Comparison of ENCODE assay signal across 15 mouse cellular contexts in the genomic region with DNA sequence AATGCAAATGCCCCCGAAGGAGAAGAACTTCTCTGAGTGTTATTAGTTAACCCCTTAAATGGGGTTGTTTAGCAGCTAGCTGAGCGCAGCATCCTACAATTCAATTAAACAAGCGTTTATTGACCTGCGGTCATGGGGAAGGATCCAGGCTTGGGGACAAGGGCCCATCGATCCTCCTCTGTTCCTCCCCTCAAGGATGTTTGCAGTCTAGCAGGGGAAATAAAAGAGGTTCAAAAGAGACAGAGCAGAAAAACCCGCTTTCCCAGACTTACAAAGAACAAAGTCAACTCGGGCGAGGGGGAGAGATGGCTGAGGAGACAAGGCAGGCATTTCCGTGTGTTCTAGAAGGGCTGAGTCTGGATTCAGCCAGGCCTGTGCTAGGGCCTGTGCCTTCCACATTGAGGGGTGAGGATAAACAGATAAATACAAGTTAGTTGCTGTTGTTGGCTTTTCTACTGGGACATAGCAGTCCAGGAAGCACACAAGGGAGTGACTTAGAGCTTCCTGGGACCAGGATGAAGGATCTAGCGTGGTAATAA. TPM values are rescaled to one million over a fixed set of nuclear protein-coding genes. Genes with fewer than 3 reads are reported as not detected.
DNase-seq lines count a peak whose midpoint lies in the region; ATAC-seq and TF ChIP-seq lines count a peak whose summit lies in the region.
"Had no signal": no experiment of that assay in that cellular context is flagged by ENCODE, and none has a peak within 500 bp of the region (broad histone marks: within the 10 kb centered on the region; RNA-seq: fewer than 3 reads in every experiment).

No protein-coding gene starts in this region.

- DNase-seq in forebrain, embryonic 10.5 days (ENCODE audit: extremely low spot score, low spot score) = no peak
- DNase-seq in forebrain, embryonic 14.5 days (ENCODE audit: low spot score) = no peak
- DNase-seq in limb, embryonic 10.5 days (ENCODE audit: low spot score) = no peak
- DNase-seq in brain, embryonic 14.5 days (ENCODE audit: low read depth) = peak; percentile 16
- no peak for DNase-seq in layer of hippocampus, adult 2 months (ENCODE audit: low spot score in 2 of 2)
- DNase-seq in thymus, postnatal 0 days (ENCODE audit: low spot score) = no peak
- DNase-seq: cerebellum, postnatal 25 days; gastrocnemius, postnatal 14 days; heart, postnatal 14 days; lung, adult 2 months; retina, postnatal 1 day had no signal

- H3K4me2 ChIP-seq in forebrain, embryonic 14.5 days (ENCODE audit: low read length) = no peak overlapping the region
- 0 out of 2 replicates have a peak overlapping the region, but pooled peaks have one; percentile 2 for H3K4me2 ChIP-seq in limb, embryonic 12.5 days
- 0 out of 2 replicates have a peak overlapping the region, but pooled peaks have one; percentile 6 for H3K4me2 ChIP-seq in intestine, postnatal 0 days (replicated peaks; ENCODE audit: low read depth)

- no peaks in the 10 kb centered on the region for H3K27me3 ChIP-seq in forebrain, embryonic 10.5 days (ENCODE audit: poor library complexity, severe bottlenecking)
- H3K27me3 ChIP-seq in forebrain, embryonic 14.5 days (replicated peaks; ENCODE audit: control insufficient read depth, insufficient read depth, low read length) = no peaks in the 10 kb centered on the region
- no peaks in the 10 kb centered on the region for H3K27me3 ChIP-seq in limb, embryonic 12.5 days
- H3K27me3 ChIP-seq in limb, embryonic 10.5 days (ENCODE audit: low read depth, poor library complexity, severe bottlenecking) = no peaks in the 10 kb centered on the region
- no peaks in the 10 kb centered on the region for H3K27me3 ChIP-seq in intestine, postnatal 0 days (replicated peaks; ENCODE audit: control insufficient read depth, insufficient read depth, low read length)

- H3K27ac ChIP-seq in forebrain, embryonic 10.5 days = peak overlapping the region; percentile 61
- H3K27ac ChIP-seq in forebrain, embryonic 14.5 days (ENCODE audit: low read depth, low read length) = no peak overlapping the region
- 0 out of 2 replicates have a peak overlapping the region, but pooled peaks have one; percentile 7 for H3K27ac ChIP-seq in limb, embryonic 12.5 days
- H3K27ac ChIP-seq in limb, embryonic 10.5 days = no peak overlapping the region
- H3K27ac ChIP-seq in intestine, postnatal 0 days (ENCODE audit: low read depth, low read length) = peak overlapping the region; percentile 46; the same call in 1 of the 2 replicates
- no peak overlapping the region for H3K27ac ChIP-seq in layer of hippocampus, adult 2 months
- H3K27ac ChIP-seq: heart, embryonic 10.5 days had no signal

- no peak for ATAC-seq in forebrain, embryonic 14.5 days
- no peak for ATAC-seq in limb, embryonic 12.5 days (ENCODE audit: insufficient number of reproducible peaks, insufficient read depth, low FRiP score, low TSS enrichment, low read depth)
- no peak for ATAC-seq in intestine, postnatal 0 days
- ATAC-seq: activated CD4-positive, CD25-positive, alpha-beta regulatory T cell, adult 4 months had no signal

- WGBS in forebrain, embryonic 10.5 days = 39% methylated on average over 10 of the region's 10 CpGs
- WGBS in forebrain, embryonic 14.5 days = 21% methylated on average over 10 of the region's 10 CpGs
- WGBS in limb, embryonic 12.5 days = 40% methylated on average over 10 of the region's 10 CpGs
- WGBS in limb, embryonic 10.5 days = 49% methylated on average over 10 of the region's 10 CpGs
- WGBS in intestine, postnatal 0 days = 43% methylated on average over 10 of the region's 10 CpGs

- H3K4me3 ChIP-seq in forebrain, embryonic 10.5 days = no peak overlapping the region
- H3K4me3 ChIP-seq in forebrain, embryonic 14.5 days (ENCODE audit: low read depth, low read length) = no peak overlapping the region
- H3K4me3 ChIP-seq in limb, embryonic 12.5 days (replicated peaks) = no peak overlapping the region
- no peak overlapping the region for H3K4me3 ChIP-seq in limb, embryonic 10.5 days
- no peak overlapping the region for H3K4me3 ChIP-seq in intestine, postnatal 0 days (ENCODE audit: low read depth, low read length)
- no peak overlapping the region for H3K4me3 ChIP-seq in layer of hippocampus, adult 2 months
- H3K4me3 ChIP-seq: heart, embryonic 10.5 days had no signal

- peaks cover 6% of the 10 kb centered on the region for H3K36me3 ChIP-seq in forebrain, embryonic 10.5 days (replicated peaks)
- no peaks in the 10 kb centered on the region for H3K36me3 ChIP-seq in forebrain, embryonic 14.5 days (ENCODE audit: control insufficient read depth, insufficient read depth, low read length)
- no peaks in the 10 kb centered on the region for H3K36me3 ChIP-seq in limb, embryonic 12.5 days
- 0 out of 2 replicates have a peak, but pooled peaks cover 2% of the 10 kb centered on the region for H3K36me3 ChIP-seq in limb, embryonic 10.5 days
- H3K36me3 ChIP-seq in intestine, postnatal 0 days (ENCODE audit: control insufficient read depth, insufficient read depth) = no peaks in the 10 kb centered on the region
- H3K36me3 ChIP-seq: heart, embryonic 10.5 days had no signal

- no peak overlapping the region for H3K9ac ChIP-seq in forebrain, embryonic 14.5 days (ENCODE audit: low read length)
- H3K9ac ChIP-seq in limb, embryonic 12.5 days (replicated peaks) = 0 out of 2 replicates have a peak overlapping the region, but pooled peaks have one; percentile 24
- H3K9ac ChIP-seq in intestine, postnatal 0 days (ENCODE audit: low read depth, low read length) = no peak overlapping the region

- H3K9me3 ChIP-seq in forebrain, embryonic 10.5 days = no peaks in the 10 kb centered on the region
- no peaks in the 10 kb centered on the region for H3K9me3 ChIP-seq in forebrain, embryonic 14.5 days (replicated peaks; ENCODE audit: control insufficient read depth, low read length)
- H3K9me3 ChIP-seq in limb, embryonic 12.5 days = no peaks in the 10 kb centered on the region
- H3K9me3 ChIP-seq in limb, embryonic 10.5 days (replicated peaks) = no peaks in the 10 kb centered on the region
- H3K9me3 ChIP-seq in intestine, postnatal 0 days (ENCODE audit: control insufficient read depth) = no peaks in the 10 kb centered on the region
- H3K9me3 ChIP-seq: heart, embryonic 10.5 days had no signal

- TF ChIP-seq POLR2A in brain, embryonic 14.5 days (IDR thresholded peaks at IDR 0.05; ENCODE audit: borderline replicate concordance, extremely low read depth, insufficient read depth, insufficient read length, poor library complexity, severe bottlenecking) = no peak

- H3K4me1 ChIP-seq in forebrain, embryonic 10.5 days = peaks cover 23% of the 10 kb centered on the region
- H3K4me1 ChIP-seq in forebrain, embryonic 14.5 days (ENCODE audit: control insufficient read depth, insufficient read depth, low read length) = peaks cover 8% of the 10 kb centered on the region; the same call in 1 of the 2 replicates
- H3K4me1 ChIP-seq in limb, embryonic 12.5 days (replicated peaks) = peaks cover 31% of the 10 kb centered on the region
- peaks cover 11% of the 10 kb centered on the region for H3K4me1 ChIP-seq in limb, embryonic 10.5 days
- no peaks in the 10 kb centered on the region for H3K4me1 ChIP-seq in intestine, postnatal 0 days (replicated peaks; ENCODE audit: control insufficient read depth, insufficient read depth, low read length)

- no peak for TF ChIP-seq CTCF in brain, embryonic 14.5 days (IDR thresholded peaks at IDR 0.05; ENCODE audit: borderline replicate concordance, extremely low read depth, insufficient read depth, insufficient read length)
- no peak for TF ChIP-seq CTCF in intestine, postnatal 0 days (IDR thresholded peaks at IDR 0.05; ENCODE audit: low read depth)
- no peak for TF ChIP-seq CTCF in layer of hippocampus, adult 2 months (conservative IDR thresholded peaks at IDR 0.05)

RNA-seq across cellular contexts. Expression of a gene that starts 55.0 kb away (rescaled TPM):
- 51.4 and 52.7 TPM in 2 replicates for polyA plus RNA-seq in forebrain, embryonic 10.5 days (2016; fragmentation: Nextera tagmentation; extraction: Ambion mirVana)
- polyA plus RNA-seq in forebrain, embryonic 14.5 days (2014; fragmentation: Nextera tagmentation; extraction: Ambion mirVana) = 54.6 and 69.5 TPM in 2 replicates
- 81.5 and 92.5 TPM in 2 replicates for polyA plus RNA-seq in limb, embryonic 12.5 days (2016; fragmentation: Nextera tagmentation; extraction: Ambion mirVana)
- polyA plus RNA-seq in limb, embryonic 10.5 days (2016; fragmentation: Nextera tagmentation; extraction: Ambion mirVana) = 63.0 and 74.2 TPM in 2 replicates
- 37.4 and 77.8 TPM in 2 replicates for polyA plus RNA-seq in brain, embryonic 14.5 days (2012; rRNA removed)
- polyA plus RNA-seq in intestine, postnatal 0 days (2015; fragmentation: Nextera tagmentation; extraction: Ambion mirVana) = 21.2 and 26.7 TPM in 2 replicates
- total RNA-seq in layer of hippocampus, adult 2 months (2021) = 10 to 100 TPM; 64.7 to 67.6 TPM
- polyA plus RNA-seq in thymus, postnatal 0 days (2015; fragmentation: Nextera tagmentation; extraction: Ambion mirVana) = 19.6 and 23.7 TPM in 2 replicates

Comparison
In these comparisons a context has a peak if more than half of its experiments do, and no peak if none do; other contexts are left out.
1. H3K27ac ChIP-seq: peak in forebrain, embryonic 10.5 days (single experiment), limb, embryonic 12.5 days (single experiment) and intestine, postnatal 0 days (single experiment); none in forebrain, embryonic 14.5 days (single experiment), limb, embryonic 10.5 days (single experiment) and layer of hippocampus, adult 2 months (single experiment).